Mouse (Mus musculus): ENCODE data around the gene Sowahc. TPM values are rescaled to one million over a fixed set of nuclear protein-coding genes. Genes with fewer than 3 reads are reported as not detected.

The Sowahc gene
- polyA plus RNA-seq, 1 experiment from 2014 or later: 22.6 TPM

DNA sequence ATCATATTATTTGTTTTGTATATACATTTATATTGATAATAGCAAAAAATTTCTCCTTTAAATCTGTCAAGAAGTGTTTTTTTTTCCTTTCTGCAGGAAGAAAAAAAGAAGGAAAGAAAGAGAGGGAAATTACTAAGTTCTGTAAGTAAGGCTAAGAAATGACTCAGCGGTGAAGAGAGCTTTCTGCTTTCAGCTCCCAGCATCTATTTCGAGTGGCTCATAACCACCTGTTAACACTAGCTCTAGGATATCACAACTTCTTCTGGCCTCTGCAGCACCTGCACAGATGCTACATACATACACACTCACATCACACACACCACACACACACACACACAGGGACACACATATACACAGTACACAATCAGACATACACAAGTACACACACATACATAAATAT, 34.8 kb downstream of the Sowahc start:
- no peak overlapping the region for H3K4me3 ChIP-seq
- no peaks in the 10 kb centered on the region for H3K27me3 ChIP-seq
- H3K4me2 ChIP-seq: no peak overlapping the region
- WGBS: 89% methylated on average over 2 of the region's 2 CpGs
- 0 out of 2 replicates have a peak, but pooled peaks cover 5% of the 10 kb centered on the region for H3K4me1 ChIP-seq
- H3K36me3 ChIP-seq: no peaks in the 10 kb centered on the region
- H3K9ac ChIP-seq: no peak overlapping the region
- no peak overlapping the region for H3K27ac ChIP-seq
- ATAC-seq (ENCODE audit: insufficient number of reproducible peaks, low FRiP score, low TSS enrichment, low read depth): no peak
- H3K9me3 ChIP-seq: no peaks in the 10 kb centered on the region

- Histone ChIP-seq H3K4me1 (peaks cover 4% of the 10 kb centered on the region; the same call in 1 of the 2 replicates), H3K4me3 (no peak overlapping the region), H3K27me3 (no peaks in the 10 kb centered on the region), H3K36me3 (no peaks in the 10 kb centered on the region), H3K9me3 (no peaks in the 10 kb centered on the region), H3K9ac (no peak overlapping the region), H3K4me2 (no peak overlapping the region), H3K27ac (no peak overlapping the region)
- 50% methylated on average over 6 of the region's 6 CpGs for WGBS
- no peak for ATAC-seq (ENCODE audit: insufficient number of reproducible peaks, low FRiP score, low TSS enrichment, low read depth)
Measured at GRCm38 (mm10) chr10:59259572-59259971, 37.8 kb downstream of the Sowahc start.

- Histone ChIP-seq H3K27me3 (no peaks in the 10 kb centered on the region), H3K4me1 (peaks cover 12% of the 10 kb centered on the region), H3K9ac (no peak overlapping the region), H3K4me2 (no peak overlapping the region), H3K9me3 (no peaks in the 10 kb centered on the region), H3K4me3 (no peak overlapping the region), H3K27ac (no peak overlapping the region), H3K36me3 (no peaks in the 10 kb centered on the region)
- ATAC-seq (ENCODE audit: insufficient number of reproducible peaks, low FRiP score, low TSS enrichment, low read depth): no peak
- WGBS: 84% methylated on average over 3 of the region's 3 CpGs
Measured at GRCm38 (mm10) chr10:59261603-59262002, 39.9 kb downstream of the Sowahc start.

- 33% methylated on average over 1 of the region's 1 CpGs for WGBS
- no peaks in the 10 kb centered on the region for H3K36me3 ChIP-seq
- no peak overlapping the region for H3K9ac ChIP-seq
- no peak overlapping the region for H3K4me2 ChIP-seq
- H3K4me3 ChIP-seq: no peak overlapping the region
- H3K27ac ChIP-seq: no peak overlapping the region
- H3K4me1 ChIP-seq: peaks cover 12% of the 10 kb centered on the region
- no peaks in the 10 kb centered on the region for H3K9me3 ChIP-seq
- no peaks in the 10 kb centered on the region for H3K27me3 ChIP-seq
- no peak for ATAC-seq (ENCODE audit: insufficient number of reproducible peaks, low FRiP score, low TSS enrichment, low read depth)
Measured at GRCm38 (mm10) chr10:59262021-59262420, 40.3 kb downstream of the Sowahc start.

GRCm38 (mm10) chr10:59262979-59263378, 41.2 kb downstream of the Sowahc start:
- WGBS: 69% methylated on average over 7 of the region's 7 CpGs
- ATAC-seq (ENCODE audit: insufficient number of reproducible peaks, low FRiP score, low TSS enrichment, low read depth): no peak
- H3K27me3 ChIP-seq: no peaks in the 10 kb centered on the region
- no peak overlapping the region for H3K9ac ChIP-seq
- H3K9me3 ChIP-seq: no peaks in the 10 kb centered on the region
- H3K4me3 ChIP-seq: no peak overlapping the region
- no peaks in the 10 kb centered on the region for H3K36me3 ChIP-seq
- H3K4me1 ChIP-seq: peaks cover 12% of the 10 kb centered on the region
- H3K4me2 ChIP-seq: no peak overlapping the region
- no peak overlapping the region for H3K27ac ChIP-seq

- no peaks in the 10 kb centered on the region for H3K9me3 ChIP-seq
- ATAC-seq (ENCODE audit: insufficient number of reproducible peaks, low FRiP score, low TSS enrichment, low read depth): no peak
- no peaks in the 10 kb centered on the region for H3K36me3 ChIP-seq
- H3K4me3 ChIP-seq: no peak overlapping the region
- H3K27me3 ChIP-seq: no peaks in the 10 kb centered on the region
- H3K4me2 ChIP-seq: no peak overlapping the region
- WGBS: 48% methylated on average over 7 of the region's 7 CpGs
- no peak overlapping the region for H3K27ac ChIP-seq
- peaks cover 12% of the 10 kb centered on the region for H3K4me1 ChIP-seq
- no peak overlapping the region for H3K9ac ChIP-seq
Measured at GRCm38 (mm10) chr10:59265067-59265466, 43.3 kb downstream of the Sowahc start.

GRCm38 (mm10) chr10:59265674-59266073, 43.9 kb downstream of the Sowahc start:
- 54% methylated on average over 4 of the region's 4 CpGs for WGBS
- Histone ChIP-seq H3K9me3 (no peaks in the 10 kb centered on the region), H3K27me3 (no peaks in the 10 kb centered on the region), H3K4me2 (no peak overlapping the region), H3K4me1 (peaks cover 12% of the 10 kb centered on the region), H3K27ac (no peak overlapping the region), H3K4me3 (no peak overlapping the region), H3K9ac (no peak overlapping the region), H3K36me3 (no peaks in the 10 kb centered on the region)
- ATAC-seq (ENCODE audit: insufficient number of reproducible peaks, low FRiP score, low TSS enrichment, low read depth): no peak

- H3K27me3 ChIP-seq: no peaks in the 10 kb centered on the region
- H3K9me3 ChIP-seq: no peaks in the 10 kb centered on the region
- peaks cover 12% of the 10 kb centered on the region for H3K4me1 ChIP-seq
- WGBS: 89% methylated on average over 1 of the region's 1 CpGs
- no peaks in the 10 kb centered on the region for H3K36me3 ChIP-seq
- no peak overlapping the region for H3K9ac ChIP-seq
- H3K4me3 ChIP-seq: no peak overlapping the region
- no peak overlapping the region for H3K4me2 ChIP-seq
- no peak overlapping the region for H3K27ac ChIP-seq
- no peak for ATAC-seq (ENCODE audit: insufficient number of reproducible peaks, low FRiP score, low TSS enrichment, low read depth)
Measured at GRCm38 (mm10) chr10:59266097-59266496, 44.3 kb downstream of the Sowahc start.

- Histone ChIP-seq H3K4me3 (no peak overlapping the region), H3K4me2 (no peak overlapping the region), H3K9me3 (no peaks in the 10 kb centered on the region), H3K36me3 (no peaks in the 10 kb centered on the region), H3K4me1 (peaks cover 8% of the 10 kb centered on the region), H3K27ac (no peak overlapping the region), H3K27me3 (no peaks in the 10 kb centered on the region), H3K9ac (no peak overlapping the region)
- 45% methylated on average over 2 of the region's 2 CpGs for WGBS
- ATAC-seq (ENCODE audit: insufficient number of reproducible peaks, low FRiP score, low TSS enrichment, low read depth): no peak
Measured at GRCm38 (mm10) chr10:59267275-59267674, 45.5 kb downstream of the Sowahc start.

- Histone ChIP-seq H3K27me3 (no peaks in the 10 kb centered on the region), H3K27ac (no peak overlapping the region), H3K9ac (no peak overlapping the region), H3K4me3 (no peak overlapping the region), H3K4me2 (no peak overlapping the region), H3K36me3 (no peaks in the 10 kb centered on the region), H3K4me1 (peaks cover 8% of the 10 kb centered on the region), H3K9me3 (no peaks in the 10 kb centered on the region)
- 34% methylated on average over 4 of the region's 4 CpGs for WGBS
- no peak for ATAC-seq (ENCODE audit: insufficient number of reproducible peaks, low FRiP score, low TSS enrichment, low read depth)
Measured at GRCm38 (mm10) chr10:59268109-59268508, 46.4 kb downstream of the Sowahc start.

- Histone ChIP-seq H3K4me2 (no peak overlapping the region), H3K4me1 (peaks cover 8% of the 10 kb centered on the region), H3K36me3 (no peaks in the 10 kb centered on the region), H3K9ac (no peak overlapping the region), H3K27ac (no peak overlapping the region), H3K4me3 (no peak overlapping the region), H3K9me3 (no peaks in the 10 kb centered on the region), H3K27me3 (no peaks in the 10 kb centered on the region)
- no peak for ATAC-seq (ENCODE audit: insufficient number of reproducible peaks, low FRiP score, low TSS enrichment, low read depth)
- 30% methylated on average over 3 of the region's 3 CpGs for WGBS
Measured at GRCm38 (mm10) chr10:59268754-59269153, 47.0 kb downstream of the Sowahc start.

GRCm38 (mm10) chr10:59275745-59276144, 54.0 kb downstream of the Sowahc start:
- Histone ChIP-seq H3K27ac (no peak overlapping the region), H3K4me2 (no peak overlapping the region), H3K4me1 (no peaks in the 10 kb centered on the region), H3K27me3 (no peaks in the 10 kb centered on the region), H3K9ac (no peak overlapping the region), H3K36me3 (no peaks in the 10 kb centered on the region), H3K4me3 (no peak overlapping the region), H3K9me3 (no peaks in the 10 kb centered on the region)
- WGBS: 77% methylated on average over 5 of the region's 5 CpGs
- no peak for ATAC-seq (ENCODE audit: insufficient number of reproducible peaks, low FRiP score, low TSS enrichment, low read depth)
